8 mouse cellular contexts compared by ENCODE assay signal in genomic region chr12:117534087-117534751, GRCm38 (mm10). TPM values are rescaled to one million over a fixed set of nuclear protein-coding genes. Genes with fewer than 3 reads are reported as not detected.
DNase-seq lines count a peak whose midpoint lies in the region; ATAC-seq and TF ChIP-seq lines count a peak whose summit lies in the region.

No protein-coding gene starts in this region.

- no peaks in the 10 kb centered on the region for H3K9me3 ChIP-seq in midbrain, embryonic 15.5 days

- under 1% methylated on average over 66 of the region's 66 CpGs for WGBS in kidney, adult 2 months
- under 1% methylated on average over 65 of the region's 66 CpGs for WGBS in midbrain, embryonic 15.5 days

- H3K27me3 ChIP-seq in kidney, adult 2 months (replicated peaks; ENCODE audit: control insufficient read depth, insufficient read depth, low read length): no peaks in the 10 kb centered on the region; the same call in 1 of the 2 replicates
- no peaks in the 10 kb centered on the region for H3K27me3 ChIP-seq in midbrain, embryonic 15.5 days (replicated peaks)
- no peaks in the 10 kb centered on the region for H3K27me3 ChIP-seq in splenic B cell, adult 2 months (ENCODE audit: control insufficient read depth, insufficient read depth, low read length, poor library complexity, severe bottlenecking)

- no peaks in the 10 kb centered on the region for H3K36me3 ChIP-seq in kidney, adult 2 months (ENCODE audit: control insufficient read depth, insufficient read depth, low read length)
- H3K36me3 ChIP-seq in midbrain, embryonic 15.5 days (replicated peaks): no peaks in the 10 kb centered on the region
- H3K36me3 ChIP-seq in splenic B cell, adult 2 months (ENCODE audit: control insufficient read depth, insufficient read depth, low read length, poor library complexity, severe bottlenecking): no peaks in the 10 kb centered on the region

- TF ChIP-seq CTCF in kidney, adult 2 months (conservative IDR thresholded peaks at IDR 0.05; ENCODE audit: insufficient read depth, insufficient read length, low read depth, low read length): no peak

- H3K27ac ChIP-seq in kidney, adult 2 months (ENCODE audit: insufficient read depth, low read depth, low read length): no peak overlapping the region
- H3K27ac ChIP-seq in midbrain, embryonic 15.5 days: peak overlapping the region; percentile 22; the same call in 1 of the 2 replicates

- peak overlapping the region; percentile 84 for H3K4me2 ChIP-seq in midbrain, embryonic 15.5 days

- no peaks in the 10 kb centered on the region for H3K4me1 ChIP-seq in kidney, adult 2 months (ENCODE audit: control insufficient read depth, insufficient read depth, low read length)
- peaks cover 7% of the 10 kb centered on the region for H3K4me1 ChIP-seq in midbrain, embryonic 15.5 days

- DNase-seq in cerebellum, adult 11-12 months: peak; percentile 6
- DNase-seq in cerebellum, adult 9-10 months: no peak
- peak; percentile 67 for DNase-seq in embryo, embryonic 10.5 days (ENCODE audit: low spot score)
- DNase-seq in heart, adult 8-10 months (ENCODE audit: low spot score): peak; percentile 23
- DNase-seq in kidney, adult 2 months: peak; percentile 14
- DNase-seq in liver: peak; percentile 14
- peak; percentile 61 for DNase-seq in splenic B cell, adult 2 months (ENCODE audit: low read depth, low spot score)

- no peak for TF ChIP-seq POLR2A in kidney, adult 2 months (IDR thresholded peaks at IDR 0.05; ENCODE audit: low read depth, low read length)

- H3K4me3 ChIP-seq in kidney, adult 2 months (ENCODE audit: insufficient read depth, low read depth, low read length): peak overlapping the region; percentile 74
- H3K4me3 ChIP-seq in midbrain, embryonic 15.5 days: peak overlapping the region; percentile 59

- H3K9ac ChIP-seq in midbrain, embryonic 15.5 days: peak overlapping the region; percentile 53

- peak; percentile 88 for ATAC-seq in midbrain, embryonic 15.5 days (replicated peaks)

RNA-seq across cellular contexts. Expression of gene Rapgef5, which starts 17.9 kb away (rescaled TPM):
- total RNA-seq in heart, adult 8-10 months (2022): 10 to 100 TPM; 27.1 to 39.3 (median 35.8) TPM
- 7.6 and 8.4 TPM in 2 replicates for polyA plus RNA-seq in kidney, adult 2 months (2012; rRNA removed)
- polyA plus RNA-seq in midbrain, embryonic 15.5 days (2015; fragmentation: Nextera tagmentation; extraction: Ambion mirVana): 41.5 and 46.3 TPM in 2 replicates
